Mouse (Mus musculus) limb, embryonic 12.5 days (tissue): Measurements from ENCODE around the gene Nebl. TPM values are rescaled to one million over a fixed set of nuclear protein-coding genes. Genes with fewer than 3 reads are reported as not detected.

Experiments used
- ATAC-seq: fragments of 200-750 bp; cut with Nextera tagmentation; 2 replicates; pipeline ENCODE4 v1.8.0; 2017; ENCODE audit warnings: low read depth, moderate TSS enrichment; ENCODE audit not compliant: insufficient number of reproducible peaks, insufficient read depth, low FRiP score, low TSS enrichment
- H3K27ac ChIP-seq: fragments of 300-500 bp; sonication (generic); 2 replicates; pipeline ENCODE4 v1.5.1; 2016; ENCODE audit warnings: mild to moderate bottlenecking, moderate library complexity
- H3K27me3 ChIP-seq: fragments of 300-500 bp; sonication (generic); 2 replicates; pipeline ENCODE4 v1.6.1; 2016; ENCODE audit warnings: mild to moderate bottlenecking, moderate library complexity
- H3K36me3 ChIP-seq: fragments of 300-500 bp; sonication (generic); 2 replicates; pipeline ENCODE4 v1.6.1; 2016; ENCODE audit warnings: mild to moderate bottlenecking, moderate library complexity
- H3K4me1 ChIP-seq: fragments of 300-500 bp; sonication (generic); replicated peaks from 2 replicates; pipeline ENCODE4 v1.6.1; 2016
- H3K4me2 ChIP-seq: fragments of 300-500 bp; sonication (generic); 2 replicates; pipeline ENCODE4 v1.6.1; 2016; ENCODE audit warnings: mild to moderate bottlenecking, moderate library complexity
- H3K4me3 ChIP-seq: fragments of 300-500 bp; sonication (generic); replicated peaks from 2 replicates; pipeline ENCODE4 v1.5.1; 2016; ENCODE audit warnings: mild to moderate bottlenecking
- H3K9ac ChIP-seq: fragments of 300-500 bp; sonication (generic); replicated peaks from 2 replicates; pipeline ENCODE4 v1.6.1; 2016; ENCODE audit warnings: mild to moderate bottlenecking, moderate library complexity
- H3K9me3 ChIP-seq: fragments of 300-500 bp; sonication (generic); 2 replicates; pipeline ENCODE4 v1.6.1; 2016; ENCODE audit warnings: mild to moderate bottlenecking, moderate library complexity
- WGBS: fragments of 180-500 bp; shearing (Covaris S2); methylation state at CpG from one replicate; pipeline ENCODE4 v1.1.7; 2016; 5-methylcytosine and 5-hydroxymethylcytosine counted together
- polyA plus RNA-seq: library from polyadenylated mRNA; unstranded; fragments of >200 nt; fragmentation: Nextera tagmentation; extraction: Ambion mirVana; gene quantifications from 2 replicates; pipeline ENCODE4 v1.2.1, GENCODE M21; 2016

Nebl gene
- polyA plus RNA-seq, 1 experiment from 2014 or later = 10.4 TPM

GRCm38 (mm10) chr2:17623931-17624330, 107.3 kb downstream of the Nebl start:
- Histone ChIP-seq H3K27ac (no peak overlapping the region), H3K9me3 (no peaks in the 10 kb centered on the region), H3K9ac (no peak overlapping the region), H3K36me3 (no peaks in the 10 kb centered on the region), H3K4me1 (no peaks in the 10 kb centered on the region), H3K4me3 (no peak overlapping the region), H3K27me3 (no peaks in the 10 kb centered on the region), H3K4me2 (no peak overlapping the region)
- ATAC-seq = no peak
- 70% methylated on average over 3 of the region's 3 CpGs for WGBS

- 83% methylated on average over 3 of the region's 3 CpGs for WGBS
Measured at GRCm38 (mm10) chr2:17610259-17610658, 121.0 kb downstream of the Nebl start.

GRCm38 (mm10) chr2:17603573-17603972, 127.7 kb downstream of the Nebl start:
- Histone ChIP-seq H3K27ac (no peak overlapping the region), H3K9ac (no peak overlapping the region), H3K4me3 (no peak overlapping the region), H3K36me3 (no peaks in the 10 kb centered on the region), H3K9me3 (no peaks in the 10 kb centered on the region), H3K4me1 (no peaks in the 10 kb centered on the region), H3K27me3 (no peaks in the 10 kb centered on the region), H3K4me2 (no peak overlapping the region)
- WGBS = 54% methylated on average over 4 of the region's 4 CpGs
- ATAC-seq = no peak

More at GRCm38 (mm10) chr2:17610259-17610658, 121.0 kb downstream of the Nebl start:
- Histone ChIP-seq H3K9ac (no peak overlapping the region), H3K27me3 (no peaks in the 10 kb centered on the region), H3K9me3 (peaks cover 4% of the 10 kb centered on the region; the same call in 1 of the 2 replicates), H3K4me2 (no peak overlapping the region), H3K4me3 (no peak overlapping the region), H3K4me1 (no peaks in the 10 kb centered on the region), H3K36me3 (no peaks in the 10 kb centered on the region), H3K27ac (no peak overlapping the region)
- ATAC-seq = no peak

GRCm38 (mm10) chr2:17600652-17601051, 130.6 kb downstream of the Nebl start:
- H3K4me2 ChIP-seq = no peak overlapping the region
- no peak for ATAC-seq
- no peak overlapping the region for H3K9ac ChIP-seq
- no peaks in the 10 kb centered on the region for H3K9me3 ChIP-seq
- WGBS = 61% methylated on average over 2 of the region's 2 CpGs
- no peaks in the 10 kb centered on the region for H3K27me3 ChIP-seq
- H3K27ac ChIP-seq = no peak overlapping the region
- H3K36me3 ChIP-seq = no peaks in the 10 kb centered on the region
- no peak overlapping the region for H3K4me3 ChIP-seq
- H3K4me1 ChIP-seq = no peaks in the 10 kb centered on the region

- no peak overlapping the region for H3K4me3 ChIP-seq
- 73% methylated on average over 4 of the region's 4 CpGs for WGBS
Measured at GRCm38 (mm10) chr2:17599860-17600259, 131.4 kb downstream of the Nebl start.

GRCm38 (mm10) chr2:17597932-17598331, 133.3 kb downstream of the Nebl start:
- H3K36me3 ChIP-seq = no peaks in the 10 kb centered on the region
- no peak overlapping the region for H3K9ac ChIP-seq
- ATAC-seq = no peak
- WGBS = 34% methylated on average over 2 of the region's 2 CpGs
- H3K27me3 ChIP-seq = no peaks in the 10 kb centered on the region
- H3K4me3 ChIP-seq = no peak overlapping the region
- no peak overlapping the region for H3K27ac ChIP-seq
- no peaks in the 10 kb centered on the region for H3K9me3 ChIP-seq
- no peaks in the 10 kb centered on the region for H3K4me1 ChIP-seq
- no peak overlapping the region for H3K4me2 ChIP-seq

More at GRCm38 (mm10) chr2:17599860-17600259, 131.4 kb downstream of the Nebl start:
- Histone ChIP-seq H3K27ac (no peak overlapping the region), H3K4me2 (no peak overlapping the region), H3K4me1 (no peaks in the 10 kb centered on the region), H3K36me3 (no peaks in the 10 kb centered on the region), H3K9ac (no peak overlapping the region), H3K9me3 (no peaks in the 10 kb centered on the region), H3K27me3 (no peaks in the 10 kb centered on the region)
- ATAC-seq = no peak

GRCm38 (mm10) chr2:17589669-17590068, 141.6 kb downstream of the Nebl start:
- H3K27ac ChIP-seq = no peak overlapping the region
- H3K9me3 ChIP-seq = no peaks in the 10 kb centered on the region
- no peak overlapping the region for H3K4me2 ChIP-seq
- H3K9ac ChIP-seq = no peak overlapping the region
- WGBS = 86% methylated on average over 3 of the region's 3 CpGs
- no peaks in the 10 kb centered on the region for H3K4me1 ChIP-seq
- no peak for ATAC-seq
- no peak overlapping the region for H3K4me3 ChIP-seq
- H3K36me3 ChIP-seq = no peaks in the 10 kb centered on the region
- no peaks in the 10 kb centered on the region for H3K27me3 ChIP-seq

- Histone ChIP-seq H3K9ac (no peak overlapping the region), H3K36me3 (no peaks in the 10 kb centered on the region), H3K9me3 (no peaks in the 10 kb centered on the region), H3K4me3 (no peak overlapping the region), H3K4me1 (no peaks in the 10 kb centered on the region), H3K27me3 (no peaks in the 10 kb centered on the region), H3K4me2 (no peak overlapping the region), H3K27ac (no peak overlapping the region)
- ATAC-seq = no peak
- WGBS = 72% methylated on average over 6 of the region's 6 CpGs
Measured at GRCm38 (mm10) chr2:17585329-17585992, 145.8 kb downstream of the Nebl start.

- 72% methylated on average over 3 of the region's 3 CpGs for WGBS
- Histone ChIP-seq H3K4me1 (no peaks in the 10 kb centered on the region), H3K9me3 (no peaks in the 10 kb centered on the region), H3K4me2 (no peak overlapping the region), H3K27ac (no peak overlapping the region), H3K36me3 (no peaks in the 10 kb centered on the region), H3K4me3 (no peak overlapping the region), H3K27me3 (no peaks in the 10 kb centered on the region), H3K9ac (no peak overlapping the region)
- no peak for ATAC-seq
Measured at GRCm38 (mm10) chr2:17575648-17576047, 155.6 kb downstream of the Nebl start.

- WGBS = 79% methylated on average over 2 of the region's 2 CpGs
- no peak overlapping the region for H3K9ac ChIP-seq
- ATAC-seq = no peak
Measured at GRCm38 (mm10) chr2:17571716-17572115, 159.5 kb downstream of the Nebl start.

GRCm38 (mm10) chr2:17558889-17559742, 172.1 kb downstream of the Nebl start:
- 63% methylated on average over 4 of the region's 4 CpGs for WGBS
- Histone ChIP-seq H3K4me3 (no peak overlapping the region), H3K36me3 (no peaks in the 10 kb centered on the region), H3K9ac (no peak overlapping the region), H3K9me3 (no peaks in the 10 kb centered on the region), H3K27me3 (no peaks in the 10 kb centered on the region), H3K27ac (no peak overlapping the region), H3K4me2 (no peak overlapping the region), H3K4me1 (no peaks in the 10 kb centered on the region)
- no peak for ATAC-seq

More at GRCm38 (mm10) chr2:17571716-17572115, 159.5 kb downstream of the Nebl start:
- Histone ChIP-seq H3K4me1 (no peaks in the 10 kb centered on the region), H3K27ac (no peak overlapping the region), H3K4me3 (no peak overlapping the region), H3K4me2 (no peak overlapping the region), H3K9me3 (no peaks in the 10 kb centered on the region), H3K27me3 (no peaks in the 10 kb centered on the region), H3K36me3 (no peaks in the 10 kb centered on the region)
